Mouse (Mus musculus): ENCODE results near the gene Kcnt2. TPM values are rescaled to one million over a fixed set of nuclear protein-coding genes. Genes with fewer than 3 reads are reported as not detected.

Kcnt2 gene
- total and polyA plus RNA-seq, 3 experiments, result not detected

- in situ Hi-C loops (cut with MboI; ENCODE audit: low pct_ligation_motif_present, low pct_unique_long_range_greater_than_20kb, low sequenced_read_pairs), result no loop called here
- TF ChIP-seq ZNF384 (IDR thresholded peaks at IDR 0.05; ENCODE audit: low read depth, low read length) (no peak), RAD21 (IDR thresholded peaks at IDR 0.05; ENCODE audit: low read depth, low read length) (no peak), MYC (IDR thresholded peaks at IDR 0.05; ENCODE audit: low read depth, low read length) (no peak), JUN (IDR thresholded peaks at IDR 0.05; ENCODE audit: insufficient read depth, low read depth, low read length) (no peak), MEF2A (IDR thresholded peaks at IDR 0.05; ENCODE audit: borderline replicate concordance, low read depth, low read length) (no peak), USF1 (IDR thresholded peaks at IDR 0.05; ENCODE audit: low read depth, low read length) (no peak), MAX (IDR thresholded peaks at IDR 0.05; ENCODE audit: low read length) (no peak), SMC3 (IDR thresholded peaks at IDR 0.05; ENCODE audit: low read depth, low read length) (no peak), ZMIZ1 (IDR thresholded peaks at IDR 0.05; ENCODE audit: low read depth, low read length) (no peak), NELFE (IDR thresholded peaks at IDR 0.05; ENCODE audit: low read depth, low read length) (no peak)
- Histone ChIP-seq H3K79me2 (replicated peaks; ENCODE audit: control insufficient read depth, extremely low read depth, insufficient read depth, poor library complexity, severe bottlenecking) (no peaks in the 10 kb centered on the region), H3K4me2 (ENCODE audit: insufficient read depth, low read depth, poor library complexity, severe bottlenecking) (no peak overlapping the region), H3K9me3 (replicated peaks; ENCODE audit: low read length) (no peaks in the 10 kb centered on the region), H3K4me3 (replicated peaks in 1 of 3; ENCODE audit: low read depth in 2 of 3, low read length in 2 of 3, poor library complexity in 1 of 3) (no peak overlapping the region), H3K36me3 (replicated peaks in 1 of 2; ENCODE audit: control insufficient read depth in 1 of 2, insufficient read depth in 1 of 2, low read length in 1 of 2) (no peaks in the 10 kb centered on the region), H3K4me1 (ENCODE audit: control insufficient read depth in 1 of 2, insufficient read depth in 2 of 2) (no peaks in the 10 kb centered on the region), H3K9ac (ENCODE audit: insufficient read depth, low read depth) (no peak overlapping the region), H3K27ac (ENCODE audit: insufficient read depth, low read depth) (no peak overlapping the region), H3K27me3 (replicated peaks) (no peaks in the 10 kb centered on the region)
- no peak for DNase-seq (ENCODE audit: extremely low read depth)
- dilution Hi-C loops (cut with MboI; ENCODE audit: extremely low pct_ligation_motif_present, extremely low pct_unique_long_range_greater_than_20kb, low sequenced_read_pairs), result no loop called here
Observed at GRCm38 (mm10) chr1:140390301-140390700, 144.3 kb downstream of the Kcnt2 start.

- in situ Hi-C loops (cut with MboI; ENCODE audit: low pct_ligation_motif_present, low pct_unique_long_range_greater_than_20kb, low sequenced_read_pairs) (no loop called here), dilution Hi-C loops (cut with MboI; ENCODE audit: extremely low pct_ligation_motif_present, extremely low pct_unique_long_range_greater_than_20kb, low sequenced_read_pairs) (no loop called here)
- Histone ChIP-seq H3K9ac (ENCODE audit: insufficient read depth, low read depth) (no peak overlapping the region), H3K27me3 (replicated peaks) (no peaks in the 10 kb centered on the region), H3K9me3 (replicated peaks; ENCODE audit: low read length) (peaks cover 5% of the 10 kb centered on the region), H3K4me3 (replicated peaks in 1 of 3; ENCODE audit: low read depth in 2 of 3, low read length in 2 of 3, poor library complexity in 1 of 3) (no peak overlapping the region), H3K79me2 (replicated peaks; ENCODE audit: control insufficient read depth, extremely low read depth, insufficient read depth, poor library complexity, severe bottlenecking) (no peaks in the 10 kb centered on the region), H3K27ac (ENCODE audit: insufficient read depth, low read depth) (no peak overlapping the region), H3K4me1 (ENCODE audit: control insufficient read depth in 1 of 2, insufficient read depth in 2 of 2) (no peaks in the 10 kb centered on the region), H3K4me2 (ENCODE audit: insufficient read depth, low read depth, poor library complexity, severe bottlenecking) (no peak overlapping the region), H3K36me3 (replicated peaks in 1 of 2; ENCODE audit: control insufficient read depth in 1 of 2, insufficient read depth in 1 of 2, low read length in 1 of 2) (no peaks in the 10 kb centered on the region)
- no peak for TF ChIP-seq ETS1 (conservative IDR thresholded peaks at IDR 0.05; ENCODE audit: low read depth, low read length)
- TF ChIP-seq SMC3 (IDR thresholded peaks at IDR 0.05; ENCODE audit: low read depth, low read length), result no peak
- TF ChIP-seq RCOR1 (conservative IDR thresholded peaks at IDR 0.05; ENCODE audit: low read depth, low read length), result no peak
- TF ChIP-seq TBP (conservative IDR thresholded peaks at IDR 0.05; ENCODE audit: low read depth, low read length), result no peak
- no peak for TF ChIP-seq NELFE (IDR thresholded peaks at IDR 0.05; ENCODE audit: low read depth, low read length)
- DNase-seq (ENCODE audit: extremely low read depth), result no peak
Observed at GRCm38 (mm10) chr1:140397756-140398155, 151.8 kb downstream of the Kcnt2 start.

All from CH12.LX (cell line).